In the genomic region with DNA sequence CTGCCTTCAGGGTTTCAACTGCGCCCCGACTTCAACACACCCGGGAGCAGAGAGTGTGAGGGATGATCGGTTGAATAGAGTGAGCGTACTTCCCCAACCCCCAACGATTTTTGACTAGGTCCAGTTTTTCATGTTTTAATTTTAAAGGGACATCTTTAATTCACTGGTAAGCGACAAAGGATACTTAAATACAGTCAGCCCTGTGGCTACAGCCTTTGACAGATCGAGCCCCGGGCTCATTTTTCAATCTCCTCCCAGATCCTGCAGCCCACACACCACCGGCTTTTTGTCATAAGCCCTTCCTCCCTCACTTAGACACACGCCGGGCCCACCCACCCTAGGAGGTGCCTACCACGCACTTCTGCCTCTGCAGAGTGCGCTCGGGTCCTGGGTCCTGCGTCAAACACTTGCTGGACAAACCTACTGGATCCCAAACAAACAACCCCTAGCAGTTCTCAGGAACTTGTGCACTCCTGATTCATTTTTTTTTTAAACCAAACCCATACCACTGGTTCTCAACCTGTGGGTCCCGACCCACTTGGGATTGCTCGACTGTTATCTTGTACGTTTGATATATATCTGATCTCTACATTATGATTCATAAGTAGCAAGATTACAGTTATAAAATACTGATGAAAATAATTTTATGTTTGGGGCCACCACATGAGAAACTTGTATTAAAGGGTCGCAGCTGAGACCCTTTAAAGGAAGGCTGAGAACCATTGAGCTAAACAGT, we compare ENCODE assay signal across 8 mouse cellular contexts. TPM values are rescaled to one million over a fixed set of nuclear protein-coding genes. Genes with fewer than 3 reads are reported as not detected.
DNase-seq lines count a peak whose midpoint lies in the region; ATAC-seq lines count a peak whose summit lies in the region.

No protein-coding gene starts in this region.

- 3% methylated on average over 20 of the region's 20 CpGs for WGBS in embryonic facial prominence, embryonic 12.5 days
- WGBS in intestine, embryonic 16.5 days: 3% methylated on average over 20 of the region's 20 CpGs
- WGBS in midbrain, embryonic 13.5 days: 2% methylated on average over 20 of the region's 20 CpGs

- peaks cover 36% of the 10 kb centered on the region for H3K27me3 ChIP-seq in erythroblast, embryonic 14.5 days (ENCODE audit: control insufficient read depth)
- H3K27me3 ChIP-seq in embryonic facial prominence, embryonic 12.5 days: peaks cover 19% of the 10 kb centered on the region
- H3K27me3 ChIP-seq in intestine, embryonic 16.5 days (replicated peaks; ENCODE audit: control insufficient read depth, insufficient read depth, low read length): peaks cover 12% of the 10 kb centered on the region; the same call in 1 of the 2 replicates
- H3K27me3 ChIP-seq in midbrain, embryonic 13.5 days: peaks cover 47% of the 10 kb centered on the region

- peak overlapping the region; percentile 84 for H3K9ac ChIP-seq in embryonic facial prominence, embryonic 12.5 days
- peak overlapping the region; percentile 81 for H3K9ac ChIP-seq in intestine, embryonic 16.5 days (ENCODE audit: low read depth, low read length)
- H3K9ac ChIP-seq in midbrain, embryonic 13.5 days (replicated peaks): peak overlapping the region; percentile 71

- no peaks in the 10 kb centered on the region for H3K9me3 ChIP-seq in erythroblast, embryonic 14.5 days (ENCODE audit: control insufficient read depth, low read length)
- no peaks in the 10 kb centered on the region for H3K9me3 ChIP-seq in embryonic facial prominence, embryonic 12.5 days
- H3K9me3 ChIP-seq in intestine, embryonic 16.5 days (ENCODE audit: control insufficient read depth, low read length): no peaks in the 10 kb centered on the region
- H3K9me3 ChIP-seq in midbrain, embryonic 13.5 days: no peaks in the 10 kb centered on the region

- peaks cover 42% of the 10 kb centered on the region for H3K4me1 ChIP-seq in erythroblast, embryonic 14.5 days (ENCODE audit: control insufficient read depth)
- H3K4me1 ChIP-seq in embryonic facial prominence, embryonic 12.5 days: peaks cover 12% of the 10 kb centered on the region
- H3K4me1 ChIP-seq in intestine, embryonic 16.5 days (ENCODE audit: control insufficient read depth, insufficient read depth, low read length): peaks cover 10% of the 10 kb centered on the region
- H3K4me1 ChIP-seq in midbrain, embryonic 13.5 days (replicated peaks): peaks cover 20% of the 10 kb centered on the region

- H3K4me3 ChIP-seq in erythroblast, embryonic 14.5 days (replicated peaks): peak overlapping the region; percentile 80
- peak overlapping the region; percentile 63 for H3K4me3 ChIP-seq in embryonic facial prominence, embryonic 12.5 days
- peak overlapping the region; percentile 78 for H3K4me3 ChIP-seq in intestine, embryonic 16.5 days (ENCODE audit: low read length)
- H3K4me3 ChIP-seq in midbrain, embryonic 13.5 days (replicated peaks): peak overlapping the region; percentile 58

- peak overlapping the region; percentile 95 for H3K4me2 ChIP-seq in embryonic facial prominence, embryonic 12.5 days (replicated peaks)
- peak overlapping the region; percentile 99 for H3K4me2 ChIP-seq in intestine, embryonic 16.5 days (ENCODE audit: low read depth, low read length)
- peak overlapping the region; percentile 98 for H3K4me2 ChIP-seq in midbrain, embryonic 13.5 days (replicated peaks)

- DNase-seq in CD4-positive, CD25-positive, alpha-beta regulatory T cell, adult 2 months (ENCODE audit: low read depth, low spot score): peak; percentile 59
- peak; percentile 75 to 78 for DNase-seq in thymus, postnatal 10 days (ENCODE audit: low spot score in 2 of 2)
- no peak for DNase-seq in right cerebral cortex, adult 18-20 months

- peak overlapping the region; percentile 70 for H3K27ac ChIP-seq in embryonic facial prominence, embryonic 12.5 days
- H3K27ac ChIP-seq in intestine, embryonic 16.5 days (ENCODE audit: low read length): no peak overlapping the region
- no peak overlapping the region for H3K27ac ChIP-seq in midbrain, embryonic 13.5 days

- no peak for ATAC-seq in erythroblast, adult 5-6 weeks (replicated peaks; ENCODE audit: low FRiP score, poor library complexity, severe bottlenecking)
- peak; percentile 67 for ATAC-seq in embryonic facial prominence, embryonic 12.5 days (ENCODE audit: insufficient number of reproducible peaks, insufficient read depth, low FRiP score, low TSS enrichment)
- ATAC-seq in intestine, embryonic 16.5 days: no peak
- ATAC-seq in midbrain, embryonic 13.5 days: peak; percentile 63

- H3K36me3 ChIP-seq in erythroblast, embryonic 14.5 days (ENCODE audit: control insufficient read depth): no peaks in the 10 kb centered on the region
- H3K36me3 ChIP-seq in embryonic facial prominence, embryonic 12.5 days: no peaks in the 10 kb centered on the region
- no peaks in the 10 kb centered on the region for H3K36me3 ChIP-seq in intestine, embryonic 16.5 days (ENCODE audit: control insufficient read depth, insufficient read depth, low read length)
- no peaks in the 10 kb centered on the region for H3K36me3 ChIP-seq in midbrain, embryonic 13.5 days

RNA-seq across cellular contexts. Expression of gene Myb, which starts 0.7 kb away (rescaled TPM):
- polyA plus RNA-seq in erythroblast, embryonic 14.5 days (2012): 0.08 and 0.09 TPM in 2 replicates
- 83.8 and 109 TPM in 2 replicates for total RNA-seq in erythroblast, adult 5-6 weeks (2015; ENCODE audit: low replicate concordance)
- 51.7 and 65.7 TPM in 2 replicates for total RNA-seq in erythroblast, adult 5-6 weeks (2017; ENCODE audit: low replicate concordance)
- polyA plus RNA-seq in embryonic facial prominence, embryonic 12.5 days (2016; fragmentation: Nextera tagmentation; extraction: Ambion mirVana): 6.0 and 7.4 TPM in 2 replicates
- polyA plus RNA-seq in intestine, embryonic 16.5 days (2015; fragmentation: Nextera tagmentation; extraction: Ambion mirVana): 4.4 and 5.2 TPM in 2 replicates
- 3.0 and 3.1 TPM in 2 replicates for polyA plus RNA-seq in midbrain, embryonic 13.5 days (2015; fragmentation: Nextera tagmentation; extraction: Ambion mirVana)

Comparison
In these comparisons a context has a peak if more than half of its experiments do, and no peak if none do; other contexts are left out.
1. ATAC-seq: peak in embryonic facial prominence, embryonic 12.5 days (single experiment) and midbrain, embryonic 13.5 days (single experiment); none in erythroblast, adult 5-6 weeks (single experiment) and intestine, embryonic 16.5 days (single experiment).
2. Peak in every context shown above with its lines, with median percentiles within 50 percentile points of each other: H3K4me3 ChIP-seq, H3K4me2 ChIP-seq and H3K9ac ChIP-seq.